Mouse (Mus musculus): ENCODE data around the gene Nrxn1. TPM values are rescaled to one million over a fixed set of nuclear protein-coding genes. Genes with fewer than 3 reads are reported as not detected.

Gene Nrxn1
- polyA plus RNA-seq, 1 experiment from 2014 or later: 2.1 TPM

Small RNAs within 50 kb of the gene (microRNA-seq; reads per million reads assigned to microRNA genes)
- gene Gm24510 (not detected), gene Gm27475 (not detected), gene Gm47307 (not detected)

All from intestine, embryonic 16.5 days (tissue).